Mouse (Mus musculus) spleen, adult 2 months (tissue): Measurements from ENCODE around the gene Mybph. TPM values are rescaled to one million over a fixed set of nuclear protein-coding genes. Genes with fewer than 3 reads are reported as not detected.

Source experiments
- DNase-seq, 2 experiments: peaks; one replicate each; pipeline versions ENCODE4 v3.0.0 to v3.0.0-alpha.2; 2012 to 2021; ENCODE audit warnings: low spot score in 2 of 2, low read depth in 1 of 2
- H3K27ac ChIP-seq: fragments of 200-500 bp; 2 replicates; pipeline ENCODE4 v1.5.1; 2012; ENCODE audit warnings: low read length, inconsistent platforms; ENCODE audit not compliant: insufficient read depth
- H3K27me3 ChIP-seq: fragments of 200-500 bp; 2 replicates; pipeline ENCODE4 v1.6.1; 2012; ENCODE audit warnings: mild to moderate bottlenecking, moderate library complexity, low read length, inconsistent platforms; ENCODE audit not compliant: control insufficient read depth, insufficient read depth
- H3K36me3 ChIP-seq: fragments of 200-500 bp; 2 replicates; pipeline ENCODE4 v1.6.1; 2012; ENCODE audit warnings: mild to moderate bottlenecking, low read length, inconsistent platforms; ENCODE audit not compliant: control insufficient read depth, insufficient read depth
- H3K4me1 ChIP-seq: fragments of 200-500 bp; 2 replicates; pipeline ENCODE4 v1.6.1; 2011; ENCODE audit warnings: inconsistent platforms; ENCODE audit not compliant: control insufficient read depth, insufficient read depth, insufficient read length
- H3K4me3 ChIP-seq: fragments of 200-500 bp; 2 replicates; pipeline ENCODE4 v1.5.1; 2011; ENCODE audit warnings: mild to moderate bottlenecking, inconsistent platforms; ENCODE audit not compliant: insufficient read depth, insufficient read length; ENCODE audit errors: extremely low read depth
- CTCF ChIP-seq: fragments of 200-500 bp; IDR thresholded peaks from 2 replicates; pipeline ENCODE4 v1.5.1; 2011; ENCODE audit warnings: mild to moderate bottlenecking, inconsistent platforms; ENCODE audit not compliant: insufficient read depth, insufficient read length, insufficient replicate concordance; ENCODE audit errors: extremely low read depth
- POLR2A ChIP-seq: fragments of 200-500 bp; IDR thresholded peaks from 2 replicates; pipeline ENCODE4 v1.6.1; 2011; ENCODE audit warnings: low read depth, low read length, inconsistent platforms
- WGBS: fragments of 180-500 bp; shearing (Covaris S2); methylation state at CpG from one replicate; pipeline ENCODE4 v1.1.7; 2018; 5-methylcytosine and 5-hydroxymethylcytosine counted together
- polyA plus RNA-seq: library from polyadenylated mRNA; depleted of rRNA; stranded (reverse); fragments of >200 nt; gene quantifications from 2 replicates; pipeline ENCODE4 v1.2.3, GENCODE M21; 2012

Mybph gene
- polyA plus RNA-seq, 1 experiment = not detected

DNA sequence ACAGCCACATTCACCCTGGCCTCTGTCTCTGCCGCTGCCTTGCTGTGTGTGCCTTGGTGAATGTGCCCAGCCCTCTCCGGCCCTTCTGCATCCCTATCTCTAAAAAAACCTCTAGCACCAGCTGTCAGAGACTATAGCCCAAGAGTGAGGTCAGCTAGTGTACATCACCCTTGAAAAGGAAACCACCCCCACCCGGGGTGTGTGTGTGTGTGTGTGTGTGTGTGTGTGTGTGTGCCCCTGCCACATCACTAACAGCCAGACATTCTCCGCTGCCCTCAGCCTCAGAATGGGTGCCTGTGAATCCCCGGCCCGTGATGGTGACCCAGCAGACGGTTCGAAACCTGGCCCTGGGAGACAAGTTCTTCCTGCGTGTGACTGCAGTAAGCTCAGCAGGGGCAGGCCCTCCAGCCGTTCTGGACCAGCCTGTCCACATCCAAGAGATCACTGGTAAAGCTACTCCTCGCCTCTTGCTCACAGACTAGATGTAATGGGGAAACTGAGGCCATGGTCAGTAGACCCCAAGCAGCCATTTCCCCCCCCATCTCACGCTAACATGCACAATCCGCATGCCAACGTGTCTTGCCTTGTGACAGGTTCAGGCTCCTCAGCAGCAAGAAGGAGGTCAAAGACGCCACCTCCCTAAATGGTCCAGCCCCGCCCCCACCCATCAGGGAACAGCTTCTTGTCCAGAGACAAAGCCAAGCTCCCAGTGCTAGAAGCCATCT is 1.2 kb downstream of the Mybph start:
- no peak overlapping the region for H3K4me3 ChIP-seq
- H3K4me1 ChIP-seq = peaks cover 8% of the 10 kb centered on the region; the same call in 1 of the 2 replicates
- no peaks in the 10 kb centered on the region for H3K27me3 ChIP-seq
- DNase-seq = no peak
- 68% methylated on average over 16 of the region's 16 CpGs for WGBS
- H3K36me3 ChIP-seq = no peaks in the 10 kb centered on the region
- no peak overlapping the region for H3K27ac ChIP-seq
- no peak for TF ChIP-seq POLR2A
- TF ChIP-seq CTCF = no peak

DNA sequence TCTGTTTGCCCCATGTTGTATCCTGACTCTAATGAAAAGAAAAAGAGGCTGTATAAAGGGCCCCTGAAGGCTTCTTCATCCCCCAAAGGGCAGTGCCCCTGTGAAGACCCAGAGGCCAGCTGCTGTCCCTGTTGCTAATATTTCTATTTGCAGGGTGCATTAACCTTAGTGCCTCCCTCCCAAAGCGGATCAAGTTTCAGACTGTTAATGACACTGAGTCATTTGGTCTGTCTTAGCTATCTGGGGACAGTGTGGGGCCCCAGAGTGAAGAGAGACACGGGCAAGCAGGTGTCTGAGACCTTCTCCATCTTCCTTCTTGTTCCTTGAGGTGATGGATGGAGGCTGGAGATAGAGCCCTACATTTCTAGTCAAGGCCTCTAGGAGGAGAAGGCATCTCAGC is 1.9 kb downstream of the Mybph start:
- H3K4me3 ChIP-seq = no peak overlapping the region
- peaks cover 8% of the 10 kb centered on the region; the same call in 1 of the 2 replicates for H3K4me1 ChIP-seq
- H3K27me3 ChIP-seq = no peaks in the 10 kb centered on the region
- no peak overlapping the region for H3K27ac ChIP-seq
- DNase-seq = no peak
- no peak for TF ChIP-seq POLR2A
- WGBS = 43% methylated on average over 2 of the region's 2 CpGs
- no peaks in the 10 kb centered on the region for H3K36me3 ChIP-seq

DNA sequence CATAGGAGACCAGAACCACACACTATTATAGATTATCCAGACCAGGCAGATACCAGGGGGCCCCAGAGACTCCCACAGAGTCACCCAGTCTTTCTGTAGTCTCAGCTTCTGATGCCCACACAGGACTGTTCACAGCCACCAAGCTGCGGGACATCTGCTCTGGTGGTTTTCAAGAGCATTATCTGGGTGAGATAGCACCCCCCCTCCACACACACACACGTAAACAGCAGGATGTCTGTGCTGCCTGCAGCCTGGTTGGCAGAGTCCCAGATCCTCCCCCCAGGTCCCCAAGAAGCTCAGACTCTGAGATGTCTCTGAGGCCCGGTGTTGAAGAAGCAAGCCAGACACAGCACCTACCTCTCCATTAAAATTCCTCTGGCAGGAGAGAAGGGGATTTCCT is 2.3 kb downstream of the Mybph start:
- DNase-seq = no peak
- no peaks in the 10 kb centered on the region for H3K36me3 ChIP-seq

DNA sequence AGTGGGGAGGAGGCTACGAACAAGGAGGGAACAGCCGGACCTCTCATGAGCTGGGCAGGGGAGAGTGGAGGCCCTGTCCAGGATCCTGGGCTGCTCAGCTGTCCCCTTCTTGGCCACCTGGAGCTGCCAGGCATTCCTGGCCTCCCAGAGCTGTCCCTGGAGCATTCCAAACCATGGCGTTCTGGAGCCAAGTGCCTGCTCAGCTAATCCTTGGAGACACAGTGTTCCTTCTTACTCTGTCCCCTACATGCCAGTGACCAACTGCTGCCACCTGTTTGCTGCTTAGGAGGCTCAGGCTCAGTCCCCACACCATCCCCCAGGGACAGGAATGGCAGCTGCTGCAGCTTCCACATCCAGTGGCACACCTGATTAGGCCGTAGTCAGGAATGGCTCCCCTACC is 2.7 kb downstream of the Mybph start:
- Histone ChIP-seq H3K36me3 (no peaks in the 10 kb centered on the region), H3K4me3 (peak overlapping the region; percentile 10; the same call in 1 of the 2 replicates), H3K4me1 (peaks cover 8% of the 10 kb centered on the region; the same call in 1 of the 2 replicates), H3K27ac (peak overlapping the region; percentile 49), H3K27me3 (no peaks in the 10 kb centered on the region)
- TF ChIP-seq CTCF (no peak), POLR2A (no peak)
- no peak for DNase-seq
- 24% methylated on average over 4 of the region's 4 CpGs for WGBS

More for the DNA sequence above, 2.3 kb downstream of the Mybph start:
- no peak overlapping the region for H3K4me3 ChIP-seq
- H3K27ac ChIP-seq = no peak overlapping the region
- peaks cover 8% of the 10 kb centered on the region; the same call in 1 of the 2 replicates for H3K4me1 ChIP-seq
- no peaks in the 10 kb centered on the region for H3K27me3 ChIP-seq
- 15% methylated on average over 3 of the region's 3 CpGs for WGBS
- TF ChIP-seq CTCF (no peak), POLR2A (no peak)

DNA sequence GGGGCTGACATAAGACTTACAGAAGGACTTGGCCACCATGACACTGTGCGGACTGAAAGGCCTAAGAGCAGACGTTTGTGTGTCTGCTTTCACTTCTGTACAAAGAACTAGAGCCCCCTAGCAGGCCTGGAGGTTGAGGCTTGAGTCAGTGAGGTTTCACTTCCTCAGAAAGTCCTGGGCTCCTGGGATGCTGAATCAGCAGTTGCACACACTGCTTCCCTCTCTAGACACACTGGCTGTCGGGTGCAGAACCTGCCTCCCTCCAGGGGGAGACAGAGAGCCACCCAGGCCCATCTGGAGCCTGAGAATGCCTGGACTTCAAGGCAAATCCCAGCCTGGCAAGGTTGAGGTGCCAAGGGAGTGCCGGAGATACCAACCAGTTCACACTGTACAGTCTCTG is 3.1 kb downstream of the Mybph start:
- Histone ChIP-seq H3K4me1 (peaks cover 8% of the 10 kb centered on the region; the same call in 1 of the 2 replicates), H3K27me3 (no peaks in the 10 kb centered on the region), H3K4me3 (peak overlapping the region; percentile 10; the same call in 1 of the 2 replicates), H3K36me3 (no peaks in the 10 kb centered on the region), H3K27ac (peak overlapping the region; percentile 49)
- WGBS = 28% methylated on average over 4 of the region's 4 CpGs
- TF ChIP-seq POLR2A (no peak), CTCF (peak; percentile 69; the same call in 1 of the 2 replicates)
- peak; percentile 78 to 80 for DNase-seq

DNA sequence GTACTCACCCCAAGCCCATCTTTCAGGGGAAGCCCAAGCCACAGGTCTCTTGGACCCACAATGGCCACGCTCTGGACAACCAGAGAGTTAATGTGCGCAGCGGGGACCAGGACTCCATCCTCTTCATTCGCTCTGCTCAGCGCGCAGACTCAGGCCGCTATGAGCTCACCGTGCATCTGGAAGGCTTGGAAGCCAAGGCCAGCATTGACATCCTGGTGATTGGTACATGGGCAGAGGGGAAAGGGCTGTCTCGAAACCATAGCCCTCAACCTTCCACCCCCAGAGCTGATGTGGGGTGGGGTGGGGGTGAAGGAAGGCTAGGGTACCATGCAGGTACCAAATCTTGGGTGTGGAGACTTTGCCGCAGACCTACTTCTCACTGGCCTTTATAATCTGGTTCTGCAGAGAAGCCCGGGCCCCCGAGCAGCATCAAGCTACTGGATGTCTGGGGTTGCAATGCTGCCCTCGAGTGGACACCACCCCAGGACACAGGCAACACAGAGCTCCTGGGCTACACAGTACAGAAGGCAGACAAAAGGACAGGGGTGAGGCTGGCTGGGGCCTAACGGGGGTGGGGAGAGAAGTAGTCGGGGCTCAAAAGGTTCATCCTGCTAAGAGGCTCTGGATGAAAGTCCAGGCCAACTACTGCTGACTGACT is 4.2 kb downstream of the Mybph start:
- WGBS = 88% methylated on average over 15 of the region's 15 CpGs
- Histone ChIP-seq H3K4me3 (no peak overlapping the region), H3K27me3 (no peaks in the 10 kb centered on the region), H3K36me3 (no peaks in the 10 kb centered on the region), H3K4me1 (peaks cover 8% of the 10 kb centered on the region; the same call in 1 of the 2 replicates), H3K27ac (no peak overlapping the region)
- DNase-seq = no peak
- TF ChIP-seq CTCF (no peak), POLR2A (no peak)

DNA sequence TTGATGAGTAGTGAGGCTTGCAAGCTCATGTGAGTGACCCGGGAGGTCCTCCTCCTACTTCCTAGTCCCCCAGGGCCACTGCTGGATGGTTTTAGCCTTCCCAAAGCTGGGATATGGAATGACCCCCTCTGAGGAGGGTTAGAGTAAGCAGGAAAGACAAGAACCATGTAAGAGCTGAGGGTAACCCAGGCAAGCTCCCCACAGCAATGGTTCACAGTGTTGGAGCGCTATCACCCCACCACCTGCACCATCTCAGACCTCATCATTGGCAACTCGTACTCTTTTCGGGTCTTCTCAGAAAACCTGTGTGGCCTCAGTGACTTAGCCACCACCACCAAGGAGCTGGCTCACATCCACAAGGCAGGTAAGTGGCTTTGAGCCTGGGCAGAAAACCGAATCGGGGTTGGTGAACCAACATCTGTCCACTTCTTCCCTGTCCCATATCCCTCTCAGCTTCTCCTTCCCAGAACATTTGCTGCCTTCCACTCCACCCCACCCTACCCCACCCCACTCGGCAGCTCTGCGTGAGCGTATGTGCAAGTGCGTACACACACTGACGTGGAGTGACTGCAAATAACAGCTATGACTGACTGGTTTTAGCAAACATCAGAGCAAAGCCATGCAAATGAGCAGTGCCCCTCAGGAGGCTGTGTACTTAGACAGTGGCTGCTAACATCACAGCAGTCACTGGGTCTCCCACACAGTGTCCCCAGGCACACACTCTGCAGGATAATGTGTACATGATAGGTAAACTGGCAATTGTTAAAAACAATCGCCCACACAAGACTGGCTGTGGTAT is 5.1 kb downstream of the Mybph start:
- Histone ChIP-seq H3K27me3 (no peaks in the 10 kb centered on the region), H3K36me3 (no peaks in the 10 kb centered on the region)

More for the DNA sequence above, 5.1 kb downstream of the Mybph start:
- Histone ChIP-seq H3K27ac (no peak overlapping the region), H3K4me1 (peaks cover 8% of the 10 kb centered on the region; the same call in 1 of the 2 replicates), H3K4me3 (no peak overlapping the region)
- WGBS = 89% methylated on average over 12 of the region's 12 CpGs
- no peak for DNase-seq
- TF ChIP-seq POLR2A (no peak), CTCF (no peak)
